Mouse (Mus musculus): Measurements from ENCODE around the gene Erc2. TPM values are rescaled to one million over a fixed set of nuclear protein-coding genes. Genes with fewer than 3 reads are reported as not detected.

Gene Erc2
- polyA plus RNA-seq, 1 experiment from 2014 or later = 1.3 TPM

DNA sequence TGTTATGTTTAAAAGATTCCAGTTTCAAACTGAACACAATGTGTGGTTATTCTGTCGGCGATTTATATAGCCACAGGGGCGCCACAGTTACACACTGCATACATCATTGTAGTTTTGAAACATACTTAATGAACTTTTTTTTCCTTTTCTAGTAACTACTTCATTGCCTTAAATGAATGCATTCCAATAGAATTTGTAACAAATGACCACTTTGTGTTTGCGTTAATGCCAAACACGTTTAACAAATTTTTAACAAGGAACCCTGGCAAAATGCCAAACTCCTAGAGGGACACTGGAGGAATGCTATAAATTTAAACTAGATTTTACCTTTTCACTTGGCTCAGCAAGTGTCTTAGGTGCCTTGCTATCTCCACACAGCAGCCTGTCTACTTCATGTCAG, 845.7 kb downstream of the Erc2 start:
- no peak overlapping the region for H3K4me3 ChIP-seq (replicated peaks)
- no peaks in the 10 kb centered on the region for H3K9me3 ChIP-seq (replicated peaks)
- H3K4me1 ChIP-seq (replicated peaks) = no peaks in the 10 kb centered on the region
- 69% methylated on average over 5 of the region's 5 CpGs for WGBS (ENCODE audit: insufficient replicate concordance)
- no peak overlapping the region for H3K4me2 ChIP-seq
- ATAC-seq (ENCODE audit: insufficient read depth) = no peak
- H3K27me3 ChIP-seq = no peaks in the 10 kb centered on the region
- H3K9ac ChIP-seq = no peak overlapping the region
- no peak overlapping the region for H3K27ac ChIP-seq (replicated peaks)
- no peaks in the 10 kb centered on the region for H3K36me3 ChIP-seq (replicated peaks)

DNA sequence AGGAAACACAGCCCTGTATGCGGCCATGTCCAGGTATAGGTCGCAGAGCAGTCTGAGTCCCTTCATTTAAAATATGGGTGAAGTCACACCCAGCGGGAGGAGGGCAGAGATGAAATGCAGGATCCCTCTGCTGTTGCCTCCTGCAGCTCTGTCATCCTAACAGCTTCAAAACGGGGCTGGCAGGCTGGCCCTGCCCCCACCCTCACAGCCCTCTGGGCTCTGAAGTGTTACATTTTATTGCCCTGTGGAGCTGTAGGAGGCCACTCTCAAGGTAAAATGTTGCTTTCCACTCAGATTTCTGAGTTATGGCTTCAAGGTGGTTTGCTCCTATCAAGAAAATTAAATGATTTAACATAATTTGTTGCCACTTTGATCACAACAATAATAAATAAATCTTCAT, 847.5 kb downstream of the Erc2 start:
- 33% methylated on average over 4 of the region's 4 CpGs for WGBS (ENCODE audit: insufficient replicate concordance)
- H3K4me3 ChIP-seq (replicated peaks) = no peak overlapping the region
- no peaks in the 10 kb centered on the region for H3K36me3 ChIP-seq (replicated peaks)
- H3K9ac ChIP-seq = no peak overlapping the region
- no peak for ATAC-seq (ENCODE audit: insufficient read depth)
- no peak overlapping the region for H3K27ac ChIP-seq (replicated peaks)
- no peaks in the 10 kb centered on the region for H3K4me1 ChIP-seq (replicated peaks)
- H3K4me2 ChIP-seq = no peak overlapping the region
- no peaks in the 10 kb centered on the region for H3K9me3 ChIP-seq (replicated peaks)
- H3K27me3 ChIP-seq = no peaks in the 10 kb centered on the region

DNA sequence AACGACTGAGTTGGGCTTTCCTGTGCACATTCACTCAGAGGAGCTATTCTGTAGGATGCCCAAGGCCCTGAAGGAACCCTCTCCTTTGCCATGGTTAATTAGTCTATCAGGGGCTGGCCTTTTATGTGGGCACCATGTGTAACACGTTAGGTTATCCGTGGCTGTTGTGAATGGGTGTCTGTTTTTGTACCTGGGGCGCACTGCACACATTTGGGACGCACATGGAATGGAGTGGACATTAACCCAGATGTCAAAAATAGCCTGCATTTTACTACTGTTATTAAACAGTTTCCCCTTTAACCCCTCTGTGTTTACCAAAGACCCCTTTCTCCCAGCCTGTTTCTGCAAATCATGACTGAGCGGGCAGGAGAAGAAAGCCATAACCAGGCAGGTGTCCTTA, 848.0 kb downstream of the Erc2 start:
- no peaks in the 10 kb centered on the region for H3K27me3 ChIP-seq
- no peaks in the 10 kb centered on the region for H3K9me3 ChIP-seq (replicated peaks)
- H3K4me2 ChIP-seq = no peak overlapping the region
- 59% methylated on average over 6 of the region's 6 CpGs for WGBS (ENCODE audit: insufficient replicate concordance)
- no peaks in the 10 kb centered on the region for H3K36me3 ChIP-seq (replicated peaks)
- H3K9ac ChIP-seq = no peak overlapping the region
- H3K4me3 ChIP-seq (replicated peaks) = no peak overlapping the region
- no peak overlapping the region for H3K27ac ChIP-seq (replicated peaks)
- ATAC-seq (ENCODE audit: insufficient read depth) = no peak
- no peaks in the 10 kb centered on the region for H3K4me1 ChIP-seq (replicated peaks)

DNA sequence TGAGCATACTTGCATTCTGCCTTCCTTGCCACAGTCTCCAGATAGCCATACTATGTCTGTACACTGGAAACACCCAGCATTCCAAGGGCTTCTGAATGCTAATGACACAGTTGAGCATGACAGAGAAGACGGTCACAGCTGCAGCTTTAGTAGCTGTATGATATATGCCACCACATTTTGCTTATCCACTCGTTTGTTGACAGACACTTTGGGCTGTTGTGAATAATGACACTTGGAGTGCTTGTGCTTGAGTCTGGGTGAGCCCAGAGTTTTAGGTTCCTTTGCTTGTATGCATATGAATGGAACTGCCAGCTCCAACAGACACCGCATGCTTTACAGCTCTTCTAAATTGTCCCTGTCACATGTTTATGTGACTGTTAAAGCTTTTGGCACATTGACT, 852.8 kb downstream of the Erc2 start:
- no peaks in the 10 kb centered on the region for H3K9me3 ChIP-seq (replicated peaks)
- H3K27ac ChIP-seq (replicated peaks) = no peak overlapping the region
- no peaks in the 10 kb centered on the region for H3K27me3 ChIP-seq
- no peak overlapping the region for H3K4me2 ChIP-seq
- H3K4me1 ChIP-seq (replicated peaks) = no peaks in the 10 kb centered on the region
- no peak for ATAC-seq (ENCODE audit: insufficient read depth)
- 50% methylated on average over 3 of the region's 3 CpGs for WGBS (ENCODE audit: insufficient replicate concordance)
- H3K36me3 ChIP-seq (replicated peaks) = no peaks in the 10 kb centered on the region
- H3K9ac ChIP-seq = no peak overlapping the region
- H3K4me3 ChIP-seq (replicated peaks) = no peak overlapping the region

DNA sequence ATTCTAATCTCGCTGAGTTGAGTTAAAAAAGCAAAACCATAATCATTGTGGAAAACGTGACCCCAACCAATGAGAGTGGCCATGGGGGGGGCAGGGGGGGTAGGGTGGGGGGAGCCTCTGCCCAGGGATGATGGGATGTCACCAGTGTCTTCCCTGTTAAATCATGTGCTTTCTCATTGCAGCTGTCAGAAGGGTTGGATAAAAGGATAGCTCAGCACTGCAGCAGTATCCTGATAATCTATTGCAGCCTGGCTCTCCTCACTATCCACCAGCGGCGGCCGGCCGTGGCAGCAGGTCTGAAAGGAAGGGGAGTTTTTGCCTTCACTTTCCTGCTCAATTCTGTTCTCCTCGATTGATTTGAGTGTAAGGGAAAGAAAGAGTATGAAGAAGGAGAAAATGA, 853.2 kb downstream of the Erc2 start:
- H3K9ac ChIP-seq = no peak overlapping the region
- WGBS (ENCODE audit: insufficient replicate concordance) = 31% methylated on average over 7 of the region's 7 CpGs
- no peak for ATAC-seq (ENCODE audit: insufficient read depth)

DNA sequence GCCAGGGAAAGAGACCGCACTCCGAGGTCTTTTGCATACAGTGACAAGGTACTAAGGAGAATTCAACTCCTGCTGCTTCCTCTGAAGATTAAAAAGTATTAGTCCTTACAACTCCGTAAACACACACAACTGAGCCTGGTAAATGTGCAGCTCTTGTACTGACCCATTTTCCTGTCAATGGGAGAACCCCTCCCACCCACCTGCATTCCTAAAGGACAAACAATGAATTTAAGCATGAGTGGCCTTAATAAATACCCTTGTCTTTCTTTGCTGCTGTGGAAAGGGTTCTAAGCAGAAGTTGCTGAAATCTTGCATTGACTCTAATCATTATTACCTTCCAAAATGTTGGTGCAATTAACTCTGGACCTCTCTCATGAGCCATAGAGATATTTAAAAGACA, 854.5 kb downstream of the Erc2 start:
- H3K9ac ChIP-seq = no peak overlapping the region
- no peaks in the 10 kb centered on the region for H3K4me1 ChIP-seq (replicated peaks)
- no peaks in the 10 kb centered on the region for H3K27me3 ChIP-seq
- 53% methylated on average over 3 of the region's 3 CpGs for WGBS (ENCODE audit: insufficient replicate concordance)
- no peaks in the 10 kb centered on the region for H3K36me3 ChIP-seq (replicated peaks)
- no peaks in the 10 kb centered on the region for H3K9me3 ChIP-seq (replicated peaks)
- ATAC-seq (ENCODE audit: insufficient read depth) = no peak
- no peak overlapping the region for H3K27ac ChIP-seq (replicated peaks)
- H3K4me2 ChIP-seq = no peak overlapping the region
- H3K4me3 ChIP-seq (replicated peaks) = no peak overlapping the region

More for the DNA sequence above, 853.2 kb downstream of the Erc2 start:
- no peaks in the 10 kb centered on the region for H3K4me1 ChIP-seq (replicated peaks)
- H3K36me3 ChIP-seq (replicated peaks) = no peaks in the 10 kb centered on the region
- no peaks in the 10 kb centered on the region for H3K9me3 ChIP-seq (replicated peaks)
- H3K27me3 ChIP-seq = no peaks in the 10 kb centered on the region
- H3K4me3 ChIP-seq (replicated peaks) = no peak overlapping the region
- H3K27ac ChIP-seq (replicated peaks) = no peak overlapping the region
- H3K4me2 ChIP-seq = no peak overlapping the region

DNA sequence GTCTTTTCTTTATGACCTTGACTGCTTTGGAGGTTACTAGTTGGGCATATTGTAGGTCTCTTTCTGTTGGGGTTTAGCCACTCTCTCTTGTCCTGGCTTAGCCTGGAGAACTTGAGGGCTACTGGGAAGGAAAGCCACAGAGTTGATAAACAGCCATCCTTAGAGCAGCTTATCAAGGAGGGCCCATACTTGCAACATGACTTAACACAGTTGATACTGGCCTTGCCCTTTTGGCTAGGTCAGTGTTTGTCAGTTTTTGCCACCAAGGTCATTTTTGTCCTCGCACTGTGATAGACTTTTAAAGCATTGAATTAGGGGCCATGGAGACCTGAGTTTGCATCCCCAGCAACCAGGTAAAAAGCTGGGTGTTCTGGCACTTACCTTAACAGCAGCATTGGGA, 858.6 kb downstream of the Erc2 start:
- no peak overlapping the region for H3K9ac ChIP-seq
- no peaks in the 10 kb centered on the region for H3K27me3 ChIP-seq
- no peaks in the 10 kb centered on the region for H3K36me3 ChIP-seq (replicated peaks)
- no peak overlapping the region for H3K4me3 ChIP-seq (replicated peaks)
- no peak for ATAC-seq (ENCODE audit: insufficient read depth)
- WGBS (ENCODE audit: insufficient replicate concordance) = 46% methylated on average over 1 of the region's 1 CpGs
- no peaks in the 10 kb centered on the region for H3K4me1 ChIP-seq (replicated peaks)
- no peaks in the 10 kb centered on the region for H3K9me3 ChIP-seq (replicated peaks)
- H3K4me2 ChIP-seq = no peak overlapping the region
- no peak overlapping the region for H3K27ac ChIP-seq (replicated peaks)

DNA sequence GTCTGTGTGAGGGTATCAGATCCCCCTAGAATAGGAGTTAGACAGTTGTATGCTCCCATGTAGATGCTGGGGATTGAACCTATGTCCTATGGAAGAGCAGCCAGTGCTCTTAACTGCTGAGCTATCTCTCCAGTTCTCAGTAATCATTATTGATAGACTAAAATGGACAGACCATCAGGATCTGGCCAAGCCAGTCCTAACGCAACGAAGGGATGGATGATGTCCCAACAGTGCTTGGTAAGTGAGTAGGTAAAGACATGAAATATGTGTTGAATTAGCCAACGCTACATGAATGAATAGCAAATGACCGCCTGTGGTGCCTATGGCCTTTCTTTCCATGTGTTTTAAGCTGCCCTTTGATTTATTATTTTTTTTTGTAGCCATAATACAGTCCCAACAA, 871.6 kb downstream of the Erc2 start:
- Histone ChIP-seq H3K27me3 (no peaks in the 10 kb centered on the region), H3K4me3 (replicated peaks) (no peak overlapping the region), H3K27ac (replicated peaks) (no peak overlapping the region), H3K4me2 (no peak overlapping the region), H3K36me3 (replicated peaks) (no peaks in the 10 kb centered on the region), H3K9me3 (replicated peaks) (no peaks in the 10 kb centered on the region), H3K9ac (no peak overlapping the region), H3K4me1 (replicated peaks) (no peaks in the 10 kb centered on the region)
- ATAC-seq (ENCODE audit: insufficient read depth) = no peak
- 77% methylated on average over 4 of the region's 4 CpGs for WGBS (ENCODE audit: insufficient replicate concordance)

DNA sequence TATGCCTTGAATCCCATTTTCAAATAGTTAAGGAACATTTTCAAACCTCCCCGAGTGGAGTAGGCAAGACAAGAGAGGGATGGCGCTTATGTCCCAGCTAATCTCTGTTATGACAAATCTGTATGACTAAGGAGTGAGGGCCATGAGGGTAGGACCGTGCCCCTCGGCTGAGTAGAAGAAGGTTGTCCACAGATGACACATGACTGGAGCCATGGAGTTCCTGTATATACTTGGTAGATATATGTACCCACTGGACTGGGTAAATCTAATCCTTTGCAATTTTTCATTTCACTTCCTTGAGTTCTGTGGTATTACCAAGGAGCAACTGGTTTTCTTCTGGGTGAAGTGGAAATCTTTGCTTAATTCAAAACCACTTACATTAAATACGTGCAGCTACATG, 872.0 kb downstream of the Erc2 start:
- no peak overlapping the region for H3K4me2 ChIP-seq
- no peaks in the 10 kb centered on the region for H3K9me3 ChIP-seq (replicated peaks)
- H3K9ac ChIP-seq = no peak overlapping the region
- no peaks in the 10 kb centered on the region for H3K36me3 ChIP-seq (replicated peaks)
- no peak for ATAC-seq (ENCODE audit: insufficient read depth)
- no peak overlapping the region for H3K4me3 ChIP-seq (replicated peaks)
- no peaks in the 10 kb centered on the region for H3K4me1 ChIP-seq (replicated peaks)
- no peak overlapping the region for H3K27ac ChIP-seq (replicated peaks)
- 64% methylated on average over 5 of the region's 5 CpGs for WGBS (ENCODE audit: insufficient replicate concordance)
- H3K27me3 ChIP-seq = no peaks in the 10 kb centered on the region

DNA sequence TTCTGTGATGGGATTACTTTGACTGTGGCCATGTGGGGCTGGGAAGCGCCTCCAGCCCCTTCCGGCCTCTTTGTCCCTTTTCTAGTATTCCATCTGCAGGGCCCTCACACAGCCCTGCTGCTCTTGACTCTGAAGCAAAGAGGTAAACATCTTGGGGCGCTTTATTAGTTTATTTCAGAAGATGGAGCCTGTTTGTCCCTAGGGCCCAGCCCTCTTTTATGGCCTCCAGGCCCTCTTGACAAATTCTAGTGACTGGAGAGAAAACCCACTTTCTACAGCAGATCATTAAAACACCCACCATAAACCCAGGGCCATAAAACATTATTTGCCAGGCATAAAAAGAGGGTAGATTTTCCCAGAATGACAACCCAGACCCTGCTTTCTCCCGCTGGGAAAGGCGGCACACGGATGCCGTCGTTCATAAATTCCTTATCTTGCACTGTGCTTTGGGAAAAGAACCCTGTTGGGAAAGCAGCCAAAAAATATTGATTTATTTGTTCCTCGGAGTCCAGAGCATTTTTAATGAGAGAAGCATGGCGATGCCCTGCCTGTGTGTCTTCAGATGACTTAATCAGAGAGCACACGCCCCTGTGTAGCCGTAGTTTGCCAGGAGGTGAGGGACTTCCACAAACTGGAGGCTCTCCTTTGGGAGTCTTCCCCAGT, 879.1 kb downstream of the Erc2 start:
- no peaks in the 10 kb centered on the region; the same call in 1 of the 2 replicates for H3K4me1 ChIP-seq (replicated peaks)
- WGBS (ENCODE audit: insufficient replicate concordance) = 43% methylated on average over 12 of the region's 12 CpGs
- H3K4me2 ChIP-seq = no peak overlapping the region
- H3K27ac ChIP-seq (replicated peaks) = no peak overlapping the region
- no peaks in the 10 kb centered on the region for H3K36me3 ChIP-seq (replicated peaks)
- peaks cover 54% of the 10 kb centered on the region for H3K27me3 ChIP-seq
- no peaks in the 10 kb centered on the region for H3K9me3 ChIP-seq (replicated peaks)
- no peak overlapping the region for H3K4me3 ChIP-seq (replicated peaks)
- no peak for ATAC-seq (ENCODE audit: insufficient read depth)
- H3K9ac ChIP-seq = no peak overlapping the region

DNA sequence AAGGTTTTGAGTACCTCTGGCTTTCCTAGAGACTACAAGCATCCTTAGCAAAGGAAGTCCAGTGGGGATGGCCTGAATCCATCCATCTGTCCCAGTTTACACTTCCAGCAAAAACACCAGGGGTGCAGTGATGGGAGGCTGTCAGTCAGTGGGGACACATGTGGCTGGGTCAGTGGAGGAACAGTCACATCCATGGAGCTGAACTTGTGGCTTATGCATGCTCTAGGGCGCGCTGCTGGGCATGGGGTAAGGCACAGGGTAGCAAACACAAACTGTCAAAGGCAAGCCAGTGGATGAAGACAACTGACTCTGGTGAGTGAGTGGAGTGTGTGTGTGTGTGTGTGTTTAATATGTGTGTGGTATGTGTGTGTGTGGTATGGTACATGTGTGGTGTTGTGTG, 881.0 kb downstream of the Erc2 start:
- Histone ChIP-seq H3K4me2 (no peak overlapping the region), H3K27ac (replicated peaks) (no peak overlapping the region), H3K4me3 (replicated peaks) (no peak overlapping the region), H3K4me1 (replicated peaks) (no peaks in the 10 kb centered on the region; the same call in 1 of the 2 replicates), H3K9ac (no peak overlapping the region), H3K9me3 (replicated peaks) (no peaks in the 10 kb centered on the region), H3K36me3 (replicated peaks) (no peaks in the 10 kb centered on the region), H3K27me3 (peaks cover 73% of the 10 kb centered on the region)
- WGBS (ENCODE audit: insufficient replicate concordance) = 52% methylated on average over 2 of the region's 2 CpGs
- ATAC-seq (ENCODE audit: insufficient read depth) = no peak

Data from liver, embryonic 15.5 days (tissue).